Mouse (Mus musculus): ENCODE data around the gene P3h3.

DNA sequence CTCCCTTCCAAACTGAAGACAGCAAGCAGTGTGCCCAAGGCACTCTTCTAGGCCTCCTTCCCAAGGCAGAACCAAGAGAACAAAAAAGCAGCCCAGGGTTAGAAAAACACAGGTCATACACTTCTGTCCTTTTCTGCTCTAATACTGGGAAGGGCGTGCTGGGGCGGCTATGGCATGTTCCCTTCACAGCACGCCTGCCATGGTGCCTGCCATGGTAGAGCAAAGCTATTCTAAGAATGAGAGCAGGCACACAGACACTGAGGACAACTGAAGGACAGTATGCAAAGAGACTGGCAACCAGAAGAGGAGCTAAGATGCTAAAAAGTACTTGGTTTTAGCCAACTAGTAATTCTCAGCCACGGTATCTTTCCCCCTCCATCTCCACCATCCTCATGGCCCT is 35.5 kb downstream of the P3h3 start:
- TF ChIP-seq CTCF (IDR thresholded peaks at IDR 0.05; ENCODE audit: borderline replicate concordance, extremely low read depth, insufficient read depth, insufficient read length): no peak
- TF ChIP-seq POLR2A (IDR thresholded peaks at IDR 0.05; ENCODE audit: borderline replicate concordance, extremely low read depth, insufficient read depth, insufficient read length, poor library complexity, severe bottlenecking): no peak

Data from brain, embryonic 14.5 days (tissue).